Mouse (Mus musculus): Measurements from ENCODE around the gene Krtap1-4.
"Not testable (repeated sequence)": the region's sequence is repeated elsewhere in the genome, so short reads cannot be mapped to it uniquely, and the experiment has no call there.

Krtap1-4 gene

GRCm38 (mm10) chr11:99583245-99583704 lies at the start of gene Krtap1-4:
Gene Krtap1-4 (minus strand): TSS chr11:99583654.
- DNase-seq = no peak

- no peak for DNase-seq
Observed at GRCm38 (mm10) chr11:99630890-99631289, 47.4 kb upstream of the Krtap1-4 start.

- no peak for DNase-seq
Observed at GRCm38 (mm10) chr11:99628138-99628537, 44.7 kb upstream of the Krtap1-4 start, which contains the start of gene Krtap4-1. Gene Krtap4-1 (minus strand): TSS chr11:99628238.

GRCm38 (mm10) chr11:99620335-99620734 lies 36.9 kb upstream of the Krtap1-4 start, which contains the start of gene Gm11562:
Gene Gm11562 (minus strand): TSS chr11:99620435.
- no peak for DNase-seq

- no peak for DNase-seq
Observed at GRCm38 (mm10) chr11:99614796-99615363, 31.4 kb upstream of the Krtap1-4 start, which contains the start of gene Krtap2-4. Gene Krtap2-4 (minus strand): TSS chr11:99614846.

- not testable (repeated sequence) for DNase-seq
Observed at GRCm38 (mm10) chr11:99610089-99610488, 26.6 kb upstream of the Krtap1-4 start, which contains the start of gene Gm11937. Gene Gm11937 (minus strand): TSS chr11:99610189.

- DNase-seq = no peak
Observed at GRCm38 (mm10) chr11:99609126-99609525, 25.7 kb upstream of the Krtap1-4 start.

GRCm38 (mm10) chr11:99603208-99603607 lies 19.8 kb upstream of the Krtap1-4 start, which contains the start of gene Gm11938:
Gene Gm11938 (minus strand): TSS chr11:99603308.
- DNase-seq = not testable (repeated sequence)

GRCm38 (mm10) chr11:99597742-99598141 lies 14.3 kb upstream of the Krtap1-4 start, which contains the start of gene Krtap9-3:
Gene Krtap9-3 (minus strand): TSS chr11:99598105.
- DNase-seq = not testable (repeated sequence)

GRCm38 (mm10) chr11:99590981-99591380 lies 7.5 kb upstream of the Krtap1-4 start, which contains the start of gene Krtap1-3:
Gene Krtap1-3 (minus strand): TSS chr11:99591339.
- no peak for DNase-seq

GRCm38 (mm10) chr11:99585096-99585495 lies 1.6 kb upstream of the Krtap1-4 start:
- no peak for DNase-seq

GRCm38 (mm10) chr11:99581564-99581963 lies 1.9 kb downstream of the Krtap1-4 start:
- DNase-seq = no peak

GRCm38 (mm10) chr11:99581051-99581450 lies 2.4 kb downstream of the Krtap1-4 start:
- no peak for DNase-seq

- no peak for DNase-seq
Observed at GRCm38 (mm10) chr11:99580636-99581035, 2.8 kb downstream of the Krtap1-4 start, which contains the start of gene Krtap1-5. Gene Krtap1-5 (minus strand): TSS chr11:99581016.

GRCm38 (mm10) chr11:99574106-99574505 lies 9.3 kb downstream of the Krtap1-4 start:
- peak; percentile 83 for DNase-seq

- DNase-seq = no peak
Observed at GRCm38 (mm10) chr11:99573164-99573563, 10.3 kb downstream of the Krtap1-4 start.

GRCm38 (mm10) chr11:99566530-99566929 lies 16.9 kb downstream of the Krtap1-4 start, which contains the start of gene Krtap3-1:
Gene Krtap3-1 (minus strand): TSS chr11:99566630.
- DNase-seq = no peak

GRCm38 (mm10) chr11:99562580-99562979 lies 20.9 kb downstream of the Krtap1-4 start:
- DNase-seq = no peak

GRCm38 (mm10) chr11:99559366-99559765 lies 24.1 kb downstream of the Krtap1-4 start, which contains the start of gene Gm11939:
Gene Gm11939 (minus strand): TSS chr11:99559466.
- DNase-seq = no peak

- DNase-seq = no peak
Observed at GRCm38 (mm10) chr11:99557976-99558745, 25.3 kb downstream of the Krtap1-4 start.

- no peak for DNase-seq
Observed at GRCm38 (mm10) chr11:99556753-99557152, 26.7 kb downstream of the Krtap1-4 start, which contains the start of gene Krtap3-2. Gene Krtap3-2 (minus strand): TSS chr11:99556853.

GRCm38 (mm10) chr11:99556195-99556594 lies 27.3 kb downstream of the Krtap1-4 start:
- no peak for DNase-seq

GRCm38 (mm10) chr11:99550765-99551164 lies 32.7 kb downstream of the Krtap1-4 start, which contains the start of gene Krtap3-3:
Gene Krtap3-3 (minus strand): TSS chr11:99550865.
- no peak for DNase-seq
